Mouse (Mus musculus) liver, adult 2 months (tissue): ENCODE data around the gene Abcg4. TPM values are rescaled to one million over a fixed set of nuclear protein-coding genes. Genes with fewer than 3 reads are reported as not detected.

Source experiments
- DNase-seq: peaks from one replicate; pipeline ENCODE4 v3.0.0-alpha.2; 2011; ENCODE audit warnings: low read depth, low spot score; ENCODE audit errors: extremely low read depth
- H3K27ac ChIP-seq: fragments of 200-500 bp; replicated peaks from 2 replicates; pipeline ENCODE4 v1.5.1; 2012; ENCODE audit warnings: low read depth, mild to moderate bottlenecking, control low read depth, inconsistent platforms, low read length; ENCODE audit not compliant: insufficient read depth
- H3K27me3 ChIP-seq: fragments of 200-500 bp; 2 replicates; pipeline ENCODE4 v1.6.1; 2012; ENCODE audit warnings: mild to moderate bottlenecking, moderate library complexity, low read length, inconsistent platforms; ENCODE audit not compliant: control insufficient read depth, insufficient read depth
- H3K36me3 ChIP-seq: fragments of 200-500 bp; 2 replicates; pipeline ENCODE4 v1.6.1; 2012; ENCODE audit warnings: low read length, inconsistent platforms; ENCODE audit not compliant: control insufficient read depth, insufficient read depth
- H3K4me1 ChIP-seq: fragments of 200-500 bp; 2 replicates; pipeline ENCODE4 v1.6.1; 2011; ENCODE audit warnings: low read length; ENCODE audit not compliant: control insufficient read depth, insufficient read depth
- H3K4me3 ChIP-seq: fragments of 200-500 bp; 2 replicates; pipeline ENCODE4 v1.5.1; 2011; ENCODE audit warnings: low read depth, mild to moderate bottlenecking, control low read depth, low read length, moderate library complexity; ENCODE audit not compliant: insufficient read depth
- H3K79me2 ChIP-seq: fragments of 200-500 bp; 2 replicates; pipeline ENCODE4 v1.6.1; 2012; ENCODE audit warnings: inconsistent platforms, mild to moderate bottlenecking, low read length, moderate library complexity; ENCODE audit not compliant: control insufficient read depth, insufficient read depth
- H3K9ac ChIP-seq: fragments of 200-500 bp; 2 replicates; pipeline ENCODE4 v1.6.1; 2012; ENCODE audit warnings: low read depth, mild to moderate bottlenecking, control low read depth, inconsistent platforms, low read length
- CTCF ChIP-seq: fragments of 200-500 bp; IDR thresholded peaks from 2 replicates; pipeline ENCODE4 v1.5.1; 2011; ENCODE audit warnings: low read depth, low read length, control low read depth
- POLR2A ChIP-seq: fragments of 200-500 bp; IDR thresholded peaks from 2 replicates; pipeline ENCODE4 v1.6.1; 2011; ENCODE audit warnings: low read length, control low read depth; ENCODE audit not compliant: insufficient read depth; ENCODE audit errors: extremely low read depth
- WGBS: fragments of 180-500 bp; shearing (Covaris S2); methylation state at CpG from one replicate; pipeline ENCODE4 v1.1.7; 2018; 5-methylcytosine and 5-hydroxymethylcytosine counted together
- polyA plus RNA-seq: library from polyadenylated mRNA; depleted of rRNA; stranded (reverse); fragments of >200 nt; gene quantifications from 2 replicates; pipeline ENCODE4 v1.2.3, GENCODE M21; 2012
- total RNA-seq: library from RNA; depleted of rRNA; stranded (reverse); fragments of >200 nt; gene quantifications from 2 replicates; pipeline ENCODE4 v1.2.3, GENCODE M21; 2014

Abcg4 gene
- total and polyA plus RNA-seq, 2 experiments: 0.11 TPM; not detected in 1

DNA sequence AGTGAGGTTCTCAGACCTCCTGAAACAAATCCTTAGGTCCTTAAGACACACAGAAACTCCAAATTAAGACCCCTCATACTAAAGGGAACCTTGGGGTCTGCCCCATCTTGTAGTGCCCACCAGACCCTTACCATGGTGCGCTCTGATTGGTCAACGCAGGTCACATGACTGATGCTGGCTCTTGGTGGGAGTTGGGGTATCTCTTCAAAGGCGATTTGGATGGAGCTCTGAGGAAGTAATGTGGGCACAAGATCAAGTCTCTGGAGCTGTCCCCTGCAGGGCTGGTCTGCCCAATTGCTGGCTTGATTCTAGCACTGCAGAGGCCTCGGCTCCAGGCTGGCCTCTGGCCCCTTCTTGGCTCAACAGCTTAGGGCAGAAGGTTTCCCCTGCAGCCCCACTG, 29.0 kb upstream of the Abcg4 start:
- H3K27me3 ChIP-seq: no peaks in the 10 kb centered on the region
- H3K36me3 ChIP-seq: peaks cover 30% of the 10 kb centered on the region; the same call in 1 of the 2 replicates
- peaks cover 18% of the 10 kb centered on the region for H3K79me2 ChIP-seq
- H3K9ac ChIP-seq: peak overlapping the region; percentile 50
- peaks cover 13% of the 10 kb centered on the region for H3K4me1 ChIP-seq
- 64% methylated on average over 4 of the region's 4 CpGs for WGBS
- DNase-seq: no peak
- peak overlapping the region; percentile 98; the same call in 1 of the 2 replicates for H3K4me3 ChIP-seq
- TF ChIP-seq POLR2A: no peak
- no peak for TF ChIP-seq CTCF
- H3K27ac ChIP-seq: peak overlapping the region; percentile 85

- H3K36me3 ChIP-seq: peaks cover 41% of the 10 kb centered on the region; the same call in 1 of the 2 replicates
- no peaks in the 10 kb centered on the region for H3K27me3 ChIP-seq
- H3K79me2 ChIP-seq: peaks cover 17% of the 10 kb centered on the region
- WGBS: 95% methylated on average over 18 of the region's 18 CpGs
- no peak overlapping the region for H3K4me3 ChIP-seq
- peaks cover 11% of the 10 kb centered on the region for H3K4me1 ChIP-seq
- TF ChIP-seq POLR2A (no peak), CTCF (no peak)
- no peak for DNase-seq
- no peak overlapping the region for H3K27ac ChIP-seq
- H3K9ac ChIP-seq: no peak overlapping the region
Measured at GRCm38 (mm10) chr9:44314910-44315309, 26.5 kb upstream of the Abcg4 start.

- Histone ChIP-seq H3K36me3 (peaks cover 41% of the 10 kb centered on the region; the same call in 1 of the 2 replicates), H3K4me1 (peaks cover 15% of the 10 kb centered on the region), H3K27me3 (no peaks in the 10 kb centered on the region), H3K79me2 (peaks cover 10% of the 10 kb centered on the region; the same call in 1 of the 2 replicates), H3K27ac (no peak overlapping the region), H3K4me3 (no peak overlapping the region), H3K9ac (no peak overlapping the region)
- TF ChIP-seq POLR2A: no peak
- TF ChIP-seq CTCF: no peak
- 90% methylated on average over 4 of the region's 4 CpGs for WGBS
- DNase-seq: no peak
Measured at GRCm38 (mm10) chr9:44314257-44314547, 25.8 kb upstream of the Abcg4 start.

- no peak for DNase-seq
- TF ChIP-seq CTCF: no peak
- TF ChIP-seq POLR2A: no peak
- Histone ChIP-seq H3K4me3 (no peak overlapping the region), H3K79me2 (peaks cover 10% of the 10 kb centered on the region; the same call in 1 of the 2 replicates), H3K27ac (no peak overlapping the region), H3K9ac (no peak overlapping the region), H3K27me3 (no peaks in the 10 kb centered on the region), H3K4me1 (peaks cover 15% of the 10 kb centered on the region), H3K36me3 (peaks cover 41% of the 10 kb centered on the region; the same call in 1 of the 2 replicates)
- WGBS: 90% methylated on average over 19 of the region's 19 CpGs
Measured at GRCm38 (mm10) chr9:44313476-44314256, 25.3 kb upstream of the Abcg4 start.

DNA sequence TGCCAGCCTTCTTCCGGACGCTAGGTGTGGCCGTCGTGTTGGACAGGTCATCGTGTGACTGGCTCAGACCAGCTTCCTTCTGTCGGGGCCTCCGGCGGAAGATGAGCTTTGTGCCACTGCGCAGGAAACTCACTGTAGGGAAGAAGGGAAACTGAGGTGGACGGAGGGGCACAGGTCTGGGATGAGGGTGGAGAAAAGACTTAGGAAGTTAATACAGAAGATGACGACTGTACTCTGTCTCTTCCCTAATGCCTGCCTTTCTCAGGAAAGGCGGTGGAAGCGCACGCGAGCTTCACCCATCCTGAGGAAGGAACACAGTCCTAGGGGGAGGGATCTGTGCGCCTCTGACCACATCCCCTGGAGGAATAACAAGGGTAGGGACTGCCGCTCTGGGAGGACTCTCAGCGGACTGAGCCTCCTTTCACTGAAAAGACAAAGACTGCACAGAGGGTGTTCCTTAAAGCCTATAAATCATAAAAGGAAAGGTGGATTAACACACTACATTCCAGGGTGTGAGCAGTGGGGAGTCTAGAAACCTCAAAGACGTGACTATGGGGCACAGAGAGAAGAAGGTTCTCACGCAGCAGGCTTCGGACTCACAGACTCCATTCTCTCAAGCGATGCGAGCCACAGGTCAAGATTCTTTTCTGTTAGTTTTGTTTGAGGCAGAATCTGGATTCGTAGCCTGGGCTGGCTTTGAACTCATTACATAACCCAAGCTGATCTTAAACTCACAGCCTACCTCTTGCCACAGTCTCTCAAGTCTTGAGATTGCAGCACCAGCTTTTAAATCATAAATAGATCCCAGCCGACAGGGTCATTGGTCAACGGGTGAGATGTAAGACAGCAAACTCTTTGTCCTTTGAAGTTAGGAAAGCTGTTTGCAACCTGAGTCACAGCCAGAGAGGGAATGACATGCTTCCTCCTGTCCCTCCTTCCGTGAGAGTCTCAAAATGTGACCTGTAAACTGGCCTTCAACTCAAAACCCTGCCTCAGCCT, 23.0 kb upstream of the Abcg4 start:
- Histone ChIP-seq H3K4me1 (peaks cover 8% of the 10 kb centered on the region), H3K9ac (no peak overlapping the region)

More for the DNA sequence above, 23.0 kb upstream of the Abcg4 start:
- peaks cover 36% of the 10 kb centered on the region; the same call in 1 of the 2 replicates for H3K36me3 ChIP-seq
- no peak overlapping the region for H3K4me3 ChIP-seq
- WGBS: 69% methylated on average over 27 of the region's 27 CpGs
- TF ChIP-seq POLR2A (0 out of 2 replicates have a peak, but pooled peaks have one; percentile 6), CTCF (no peak)
- DNase-seq: no peak
- no peaks in the 10 kb centered on the region for H3K79me2 ChIP-seq
- H3K27ac ChIP-seq: peak overlapping the region; percentile 46
- no peaks in the 10 kb centered on the region for H3K27me3 ChIP-seq
